Mouse (Mus musculus) liver, embryonic 13.5 days (tissue): ENCODE results near the gene Gm10491. TPM values are rescaled to one million over a fixed set of nuclear protein-coding genes. Genes with fewer than 3 reads are reported as not detected.

Experiments
- ATAC-seq: fragments of 200-750 bp; cut with Nextera tagmentation; 2 replicates; pipeline ENCODE4 v1.8.0; 2017; ENCODE audit warnings: low read depth, mild to moderate bottlenecking, moderate number of reproducible peaks, moderate library complexity
- DNase-seq: peaks from one replicate; pipeline ENCODE4 v3.0.0; 2022
- H3K27ac ChIP-seq: fragments of 300-500 bp; sonication (generic); 2 replicates; pipeline ENCODE4 v1.5.1; 2015; ENCODE audit warnings: moderate library complexity, mild to moderate bottlenecking, inconsistent platforms
- H3K27me3 ChIP-seq: fragments of 300-500 bp; sonication (generic); 2 replicates; pipeline ENCODE4 v1.6.1; 2015; ENCODE audit warnings: mild to moderate bottlenecking, inconsistent platforms
- H3K36me3 ChIP-seq: fragments of 300-500 bp; sonication (generic); 2 replicates; pipeline ENCODE4 v1.6.1; 2015; ENCODE audit warnings: mild to moderate bottlenecking, inconsistent platforms
- H3K4me1 ChIP-seq: fragments of 300-500 bp; sonication (generic); replicated peaks from 2 replicates; pipeline ENCODE4 v1.6.1; 2015; ENCODE audit warnings: inconsistent platforms
- H3K4me2 ChIP-seq: fragments of 300-500 bp; sonication (generic); 2 replicates; pipeline ENCODE4 v1.6.1; 2015; ENCODE audit warnings: inconsistent platforms, mild to moderate bottlenecking, moderate library complexity
- H3K4me3 ChIP-seq: fragments of 300-500 bp; sonication (generic); replicated peaks from 2 replicates; pipeline ENCODE4 v1.5.1; 2015; ENCODE audit warnings: mild to moderate bottlenecking, inconsistent platforms
- H3K9ac ChIP-seq: fragments of 300-500 bp; sonication (generic); 2 replicates; pipeline ENCODE4 v1.6.1; 2015; ENCODE audit warnings: mild to moderate bottlenecking, inconsistent platforms
- H3K9me3 ChIP-seq: fragments of 300-500 bp; sonication (generic); replicated peaks from 2 replicates; pipeline ENCODE4 v1.6.1; 2016; ENCODE audit warnings: inconsistent platforms
- WGBS: fragments of 180-500 bp; shearing (Covaris S2); methylation state at CpG from one replicate; pipeline ENCODE4 v1.1.7; 2015; ENCODE audit not compliant: insufficient replicate concordance; 5-methylcytosine and 5-hydroxymethylcytosine counted together
- polyA plus RNA-seq: library from polyadenylated mRNA; unstranded; fragments of >200 nt; fragmentation: Nextera tagmentation; extraction: Ambion mirVana; gene quantifications from 2 replicates; pipeline ENCODE4 v1.2.1, GENCODE M21; 2015

Gene Gm10491
- not detected in 2 replicates for polyA plus RNA-seq

DNA sequence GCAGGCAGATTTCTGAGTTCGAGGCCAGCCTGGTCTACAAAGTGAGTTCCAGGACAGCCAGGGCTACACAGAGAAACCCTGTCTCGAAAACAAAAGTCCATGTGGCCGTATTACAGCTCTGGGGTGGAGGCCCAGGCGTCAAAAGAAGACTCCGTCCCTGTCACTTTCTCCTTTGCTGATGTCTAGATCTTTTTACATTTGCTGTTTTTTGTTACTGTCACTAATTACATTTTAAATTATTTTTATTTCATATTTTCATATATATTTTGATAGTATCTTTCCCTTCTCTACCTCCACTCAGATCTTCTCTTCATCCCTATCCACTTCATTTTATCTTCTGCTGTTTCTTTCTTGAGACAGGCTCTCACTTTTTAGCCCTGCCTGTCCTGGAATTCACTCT lies at the start of gene Gm10491:
Gene Gm10491 (minus strand): TSS at position 101 of the 400 bp plus-strand sequence.
- H3K4me3 ChIP-seq = no peak within 1 kb of the TSS
- H3K4me1 ChIP-seq = no peaks in the 10 kb centered on the region
- no peak within 1 kb of the TSS for H3K9ac ChIP-seq
- DNase-seq (no peak), ATAC-seq (no peak)
- no peaks in the 10 kb centered on the region for H3K9me3 ChIP-seq
- no peaks in the 10 kb centered on the region for H3K27me3 ChIP-seq
- H3K36me3 ChIP-seq = peaks cover 12% of the 10 kb centered on the region
- H3K27ac ChIP-seq = no peak within 1 kb of the TSS
- H3K4me2 ChIP-seq = no peak within 1 kb of the TSS
- WGBS = 70% methylated on average over 5 of the region's 5 CpGs

DNA sequence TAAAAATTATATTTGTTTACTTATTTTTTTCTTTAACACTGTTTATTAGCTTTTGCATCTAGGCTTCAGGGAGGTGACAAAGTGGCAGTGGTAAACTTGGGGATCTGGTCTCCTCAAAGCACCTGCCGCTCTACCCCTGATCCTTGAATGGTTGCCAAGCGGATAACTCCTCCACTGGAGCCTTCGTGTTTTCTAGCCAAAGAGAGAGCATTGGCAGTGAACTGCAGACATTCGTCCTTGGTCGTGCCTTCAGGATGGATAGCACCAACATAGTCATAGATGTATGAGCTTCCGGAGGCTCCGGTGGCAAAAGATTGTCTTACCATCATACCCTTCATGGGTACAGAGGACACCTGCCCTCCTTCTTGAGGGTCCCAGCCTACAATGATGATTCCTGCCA lies 42.5 kb upstream of the Gm10491 start:
- H3K36me3 ChIP-seq = no peaks in the 10 kb centered on the region
- DNase-seq (no peak), ATAC-seq (no peak)
- H3K4me2 ChIP-seq = no peak overlapping the region
- H3K4me3 ChIP-seq = no peak overlapping the region
- no peaks in the 10 kb centered on the region for H3K27me3 ChIP-seq
- H3K9ac ChIP-seq = no peak overlapping the region
- no peak overlapping the region for H3K27ac ChIP-seq
- peaks cover 10% of the 10 kb centered on the region for H3K4me1 ChIP-seq
- 78% methylated on average over 7 of the region's 7 CpGs for WGBS
- no peaks in the 10 kb centered on the region for H3K9me3 ChIP-seq

DNA sequence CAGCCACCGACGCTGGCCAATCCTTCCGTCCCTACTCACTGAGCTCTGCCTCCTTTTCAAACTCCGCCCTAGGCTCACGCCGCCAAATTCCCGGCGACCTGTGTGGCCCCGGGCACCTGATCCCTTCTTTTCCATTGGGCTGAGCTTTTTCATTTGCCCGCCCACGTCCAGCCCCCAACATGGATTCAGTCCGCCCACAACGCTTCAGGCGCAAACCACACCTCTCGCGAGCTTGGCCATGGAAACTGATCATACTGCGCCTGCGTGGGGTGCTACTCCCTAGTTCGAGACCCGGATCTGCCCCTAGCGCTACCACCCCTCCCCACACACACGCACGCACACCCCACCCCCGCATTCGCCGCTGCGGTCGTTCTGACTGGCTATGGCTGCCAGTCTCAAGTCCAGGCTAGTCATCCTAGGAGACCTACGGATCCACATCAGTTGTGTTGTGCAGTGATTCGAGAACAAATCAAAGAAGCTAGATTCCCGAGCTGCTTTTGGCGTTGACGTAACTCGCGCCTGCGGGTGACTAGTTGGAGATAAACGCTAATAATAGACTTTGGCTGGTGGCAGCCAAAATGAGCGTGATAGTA lies 40.4 kb upstream of the Gm10491 start:
- peak; percentile 98 for ATAC-seq
- 8% methylated on average over 38 of the region's 38 CpGs for WGBS

DNA sequence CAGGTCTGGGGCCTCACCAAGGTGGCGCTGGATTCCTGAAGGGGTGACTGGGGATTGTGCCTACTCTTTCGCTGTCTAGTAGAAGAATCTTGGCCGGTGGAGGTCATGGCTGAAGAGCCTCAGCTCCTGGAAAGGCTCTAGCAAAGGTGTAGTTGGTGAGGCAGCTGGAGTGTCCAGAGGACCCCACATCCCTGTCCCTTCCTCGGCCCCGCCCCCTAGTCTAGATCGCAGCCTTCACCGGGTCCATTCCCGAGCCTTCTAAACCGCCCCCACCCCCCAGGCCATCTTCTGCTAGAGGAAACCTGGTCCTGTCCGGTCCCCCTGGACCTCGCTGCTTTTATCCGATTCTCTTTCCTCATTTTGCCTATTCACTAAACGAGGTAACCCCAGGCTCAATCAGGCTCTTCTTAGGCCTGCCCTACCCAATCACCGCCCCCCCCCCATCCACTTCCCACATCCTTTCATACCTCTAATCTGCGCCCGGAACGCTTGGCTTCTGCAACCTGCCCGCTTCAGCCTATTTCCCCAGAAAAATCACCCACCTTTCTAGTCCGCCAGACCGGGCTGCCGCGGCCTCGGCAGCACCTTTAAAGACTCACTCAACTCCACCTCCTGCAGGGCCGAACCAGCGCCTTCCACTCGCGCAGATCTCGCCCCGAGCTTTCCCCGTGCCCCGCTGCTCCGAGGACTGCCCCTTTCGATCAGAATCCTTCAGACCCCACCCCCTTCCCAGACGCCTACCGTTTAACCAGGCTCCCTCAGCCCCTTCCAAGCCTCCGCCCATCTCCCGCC lies 39.7 kb upstream of the Gm10491 start, which contains the start of gene Hdac6:
Gene Hdac6 (minus strand): TSS at position 782 of the 792 bp plus-strand sequence.
- DNase-seq (no peak), ATAC-seq (no peak)
- H3K9ac ChIP-seq = peak within 1 kb of the TSS; percentile 69
- WGBS = 12% methylated on average over 37 of the region's 37 CpGs
- no peak within 1 kb of the TSS for H3K27ac ChIP-seq
- peaks cover 10% of the 10 kb centered on the region for H3K4me1 ChIP-seq
- H3K4me2 ChIP-seq = peak within 1 kb of the TSS; percentile 76
- H3K9me3 ChIP-seq = no peaks in the 10 kb centered on the region
- H3K4me3 ChIP-seq = peak within 1 kb of the TSS; percentile 64
- peaks cover 2% of the 10 kb centered on the region; the same call in 1 of the 2 replicates for H3K36me3 ChIP-seq
- H3K27me3 ChIP-seq = no peaks in the 10 kb centered on the region

More for the DNA sequence above, 40.4 kb upstream of the Gm10491 start:
- peak overlapping the region; percentile 64 for H3K4me3 ChIP-seq
- peaks cover 10% of the 10 kb centered on the region for H3K4me1 ChIP-seq
- H3K9ac ChIP-seq = peak overlapping the region; percentile 69
- H3K4me2 ChIP-seq = peak overlapping the region; percentile 76
- no peaks in the 10 kb centered on the region for H3K36me3 ChIP-seq
- no peak overlapping the region for H3K27ac ChIP-seq
- DNase-seq = peak; percentile 91
- no peaks in the 10 kb centered on the region for H3K9me3 ChIP-seq
- H3K27me3 ChIP-seq = no peaks in the 10 kb centered on the region

DNA sequence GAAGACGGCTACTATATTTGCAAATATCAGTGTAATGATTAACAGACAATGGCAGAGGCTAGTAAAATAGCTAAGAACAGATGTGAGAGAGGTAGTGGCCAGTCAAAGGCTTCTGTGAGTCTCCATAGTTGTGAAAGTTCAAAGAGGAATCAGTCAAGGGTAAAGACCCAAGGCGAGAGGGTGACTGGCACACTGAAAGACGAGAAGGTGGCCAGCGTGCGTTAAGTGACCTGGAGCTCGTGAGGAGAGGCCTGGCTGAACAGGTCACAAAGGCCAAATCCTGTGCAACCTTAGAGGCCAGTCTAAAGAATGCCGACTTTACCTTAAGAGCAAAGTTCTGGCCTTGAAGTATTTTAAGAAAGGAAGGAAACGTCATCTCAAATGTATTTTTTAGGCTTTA lies 38.0 kb upstream of the Gm10491 start:
- Histone ChIP-seq H3K4me1 (peaks cover 10% of the 10 kb centered on the region), H3K9me3 (no peaks in the 10 kb centered on the region), H3K27ac (no peak overlapping the region), H3K4me3 (no peak overlapping the region), H3K4me2 (no peak overlapping the region), H3K9ac (no peak overlapping the region), H3K36me3 (peaks cover 2% of the 10 kb centered on the region; the same call in 1 of the 2 replicates), H3K27me3 (no peaks in the 10 kb centered on the region)
- DNase-seq (no peak), ATAC-seq (no peak)
- WGBS = 78% methylated on average over 8 of the region's 8 CpGs

DNA sequence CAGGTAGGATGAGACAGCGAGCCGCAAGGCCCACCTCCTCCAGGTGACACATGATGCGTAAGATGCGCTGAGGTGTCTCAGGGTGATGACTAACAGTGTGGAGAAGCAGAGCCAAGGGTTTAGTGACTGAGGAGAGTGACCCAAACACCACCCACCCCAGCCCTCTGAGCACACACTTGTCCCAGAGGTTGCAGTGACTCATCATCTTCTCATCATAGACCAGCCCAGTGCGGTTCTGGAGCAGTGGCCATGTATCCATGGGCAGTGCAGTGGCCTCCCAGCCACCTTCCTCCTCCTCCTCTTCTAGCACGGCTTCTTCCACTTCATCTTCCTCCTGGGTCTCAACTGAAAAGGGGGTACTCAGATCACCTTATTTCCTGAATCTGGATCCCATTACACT lies 30.0 kb upstream of the Gm10491 start:
- DNase-seq (no peak), ATAC-seq (no peak)
- WGBS = 81% methylated on average over 6 of the region's 6 CpGs
- H3K36me3 ChIP-seq = peaks cover 1% of the 10 kb centered on the region; the same call in 1 of the 2 replicates
- H3K4me3 ChIP-seq = no peak overlapping the region
- no peak overlapping the region for H3K4me2 ChIP-seq
- H3K4me1 ChIP-seq = no peaks in the 10 kb centered on the region
- no peak overlapping the region for H3K9ac ChIP-seq
- H3K9me3 ChIP-seq = no peaks in the 10 kb centered on the region
- no peak overlapping the region for H3K27ac ChIP-seq
- H3K27me3 ChIP-seq = no peaks in the 10 kb centered on the region

DNA sequence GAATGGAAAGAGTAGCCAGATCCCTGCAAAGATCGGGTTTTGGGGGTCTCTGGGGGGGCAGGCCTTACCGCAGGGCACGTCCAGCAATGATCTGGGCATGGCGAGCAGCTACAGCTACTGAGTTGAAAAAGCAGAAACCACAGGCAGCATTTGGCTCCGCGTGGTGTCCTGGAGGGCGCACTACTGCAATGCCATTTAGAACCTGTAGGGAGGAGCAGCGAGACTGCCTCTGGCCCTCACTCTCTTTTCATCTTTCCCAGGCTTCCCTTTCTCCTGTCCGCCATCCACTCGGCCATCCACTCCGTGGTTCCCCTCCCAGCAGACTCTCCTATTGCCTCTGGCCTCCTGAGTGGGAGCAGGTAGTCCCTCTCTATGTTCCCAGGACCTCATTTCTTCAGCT lies 29.2 kb upstream of the Gm10491 start:
- Histone ChIP-seq H3K9ac (no peak overlapping the region), H3K4me3 (no peak overlapping the region), H3K27me3 (no peaks in the 10 kb centered on the region), H3K27ac (no peak overlapping the region), H3K9me3 (no peaks in the 10 kb centered on the region), H3K4me1 (no peaks in the 10 kb centered on the region), H3K36me3 (no peaks in the 10 kb centered on the region), H3K4me2 (no peak overlapping the region)
- ATAC-seq = no peak
- 40% methylated on average over 11 of the region's 11 CpGs for WGBS
- no peak for DNase-seq

DNA sequence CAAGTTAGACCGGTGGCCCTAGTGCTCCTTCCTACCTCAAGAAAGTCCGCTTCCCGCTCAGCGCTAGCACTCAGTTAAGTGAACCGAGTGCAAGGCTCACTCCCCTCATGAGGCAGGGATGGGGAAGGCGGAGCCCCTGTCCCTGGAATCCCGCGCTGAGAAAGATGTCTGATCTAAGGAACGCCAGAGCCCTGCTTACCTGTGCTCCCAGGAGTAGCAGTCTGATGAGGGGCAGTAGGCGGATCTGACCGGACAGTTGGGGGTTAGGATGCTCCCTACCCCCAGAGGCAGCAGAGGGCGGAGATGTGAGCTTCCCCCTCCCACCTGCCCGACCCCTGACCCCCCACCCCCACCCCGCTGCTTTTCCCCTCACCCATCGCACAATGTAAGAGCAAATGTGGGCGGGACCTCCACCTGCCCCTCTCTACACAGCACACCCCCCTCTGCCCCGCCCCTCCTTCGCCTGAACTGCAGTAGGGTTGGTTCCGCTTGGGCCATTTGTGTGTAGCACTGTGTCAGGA lies 20.7 kb upstream of the Gm10491 start, which contains the start of gene Eras:
Gene Eras (minus strand): TSS at position 338 of the 521 bp plus-strand sequence.
- DNase-seq = no peak

DNA sequence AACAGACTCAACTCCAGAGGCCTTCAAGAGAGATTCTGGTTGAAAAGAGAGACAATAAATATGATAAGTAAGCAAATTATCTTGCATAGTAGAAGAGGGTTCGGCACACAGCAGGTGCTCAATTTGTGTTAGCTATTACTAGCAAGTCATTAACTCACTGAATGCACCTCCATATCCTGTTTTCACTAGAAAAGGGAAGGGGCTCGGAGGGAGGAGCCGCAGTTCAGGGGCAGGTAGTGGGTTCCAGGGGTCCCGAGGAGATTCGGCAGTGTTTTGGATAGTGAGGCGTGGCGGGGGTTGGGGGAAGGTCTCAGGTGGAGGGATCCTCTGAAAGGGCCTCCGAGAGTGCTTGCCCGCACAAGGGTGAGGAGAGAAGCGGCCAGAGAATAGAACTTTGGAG lies 19.5 kb upstream of the Gm10491 start:
- no peak overlapping the region for H3K9ac ChIP-seq
- ATAC-seq (no peak), DNase-seq (no peak)
- no peak overlapping the region for H3K4me3 ChIP-seq
- 18% methylated on average over 10 of the region's 10 CpGs for WGBS
- 0 out of 2 replicates have a peak, but pooled peaks cover 2% of the 10 kb centered on the region for H3K4me1 ChIP-seq
- H3K36me3 ChIP-seq = no peaks in the 10 kb centered on the region
- H3K27ac ChIP-seq = no peak overlapping the region
- H3K9me3 ChIP-seq = no peaks in the 10 kb centered on the region
- H3K27me3 ChIP-seq = peaks cover 77% of the 10 kb centered on the region
- no peak overlapping the region for H3K4me2 ChIP-seq

More for the DNA sequence above, 20.7 kb upstream of the Gm10491 start, which contains the start of gene Eras:
- Histone ChIP-seq H3K4me2 (no peak within 1 kb of the TSS), H3K27ac (no peak within 1 kb of the TSS), H3K4me1 (no peaks in the 10 kb centered on the region), H3K27me3 (peaks cover 65% of the 10 kb centered on the region), H3K9me3 (no peaks in the 10 kb centered on the region), H3K9ac (no peak within 1 kb of the TSS), H3K4me3 (no peak within 1 kb of the TSS), H3K36me3 (no peaks in the 10 kb centered on the region)
- WGBS = 15% methylated on average over 19 of the region's 19 CpGs
- no peak for ATAC-seq

DNA sequence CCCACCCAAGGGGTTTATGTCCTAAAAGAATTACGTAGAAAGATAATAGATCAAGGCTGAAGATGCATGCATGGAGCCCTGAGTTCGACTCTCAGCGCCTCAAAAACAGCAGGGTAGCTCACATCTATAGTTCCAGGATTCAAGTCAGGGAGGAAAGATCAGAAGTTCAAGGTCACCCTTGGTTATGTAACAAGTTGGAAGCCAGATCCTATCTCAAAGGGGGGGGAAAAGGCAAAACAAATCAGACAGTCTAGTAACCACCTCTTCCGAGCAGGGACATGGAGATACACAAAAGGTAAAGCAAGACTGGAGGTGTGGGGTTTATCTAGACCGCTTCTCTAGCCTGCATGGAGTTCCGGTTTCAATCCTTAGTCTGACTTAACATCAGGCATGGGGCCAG lies 18.6 kb upstream of the Gm10491 start:
- Histone ChIP-seq H3K9ac (no peak overlapping the region), H3K27ac (no peak overlapping the region), H3K27me3 (peaks cover 85% of the 10 kb centered on the region), H3K4me3 (no peak overlapping the region), H3K9me3 (no peaks in the 10 kb centered on the region), H3K36me3 (no peaks in the 10 kb centered on the region), H3K4me1 (0 out of 2 replicates have a peak, but pooled peaks cover 2% of the 10 kb centered on the region), H3K4me2 (no peak overlapping the region)
- no peak for DNase-seq
- 52% methylated on average over 6 of the region's 6 CpGs for WGBS
- no peak for ATAC-seq

DNA sequence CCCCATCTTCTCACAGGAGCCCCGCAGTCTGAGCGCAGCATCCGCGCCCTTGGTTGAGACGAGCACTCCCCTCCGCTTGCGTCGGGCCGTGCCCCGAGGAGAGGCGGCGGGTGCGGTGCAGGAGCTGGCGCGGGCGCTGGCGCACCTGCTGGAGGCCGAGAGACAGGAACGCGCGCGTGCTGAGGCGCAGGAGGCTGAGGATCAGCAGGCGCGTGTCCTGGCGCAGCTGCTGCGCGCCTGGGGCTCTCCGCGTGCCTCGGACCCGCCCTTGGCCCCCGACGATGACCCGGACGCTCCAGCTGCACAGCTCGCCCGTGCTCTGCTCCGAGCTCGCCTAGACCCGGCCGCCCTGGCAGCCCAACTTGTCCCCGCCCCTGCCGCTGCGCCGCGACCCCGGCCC lies 14.4 kb upstream of the Gm10491 start:
- 13% methylated on average over 45 of the region's 48 CpGs for WGBS
- 0 out of 2 replicates have a peak, but pooled peaks cover 2% of the 10 kb centered on the region for H3K4me1 ChIP-seq
- peaks cover 88% of the 10 kb centered on the region for H3K27me3 ChIP-seq
- H3K4me2 ChIP-seq = peak overlapping the region; percentile 33
- ATAC-seq = no peak
- H3K9ac ChIP-seq = no peak overlapping the region
- no peak for DNase-seq
- peak overlapping the region; percentile 23 for H3K4me3 ChIP-seq
- no peak overlapping the region for H3K27ac ChIP-seq
- H3K36me3 ChIP-seq = no peaks in the 10 kb centered on the region
- no peaks in the 10 kb centered on the region for H3K9me3 ChIP-seq
